Mouse (Mus musculus): ENCODE data around the gene Gna11. TPM values are rescaled to one million over a fixed set of nuclear protein-coding genes. Genes with fewer than 3 reads are reported as not detected.

The Gna11 gene
- total RNA-seq, 2 experiments from 2014 or later, result 6.4 to 25.7 TPM

DNA sequence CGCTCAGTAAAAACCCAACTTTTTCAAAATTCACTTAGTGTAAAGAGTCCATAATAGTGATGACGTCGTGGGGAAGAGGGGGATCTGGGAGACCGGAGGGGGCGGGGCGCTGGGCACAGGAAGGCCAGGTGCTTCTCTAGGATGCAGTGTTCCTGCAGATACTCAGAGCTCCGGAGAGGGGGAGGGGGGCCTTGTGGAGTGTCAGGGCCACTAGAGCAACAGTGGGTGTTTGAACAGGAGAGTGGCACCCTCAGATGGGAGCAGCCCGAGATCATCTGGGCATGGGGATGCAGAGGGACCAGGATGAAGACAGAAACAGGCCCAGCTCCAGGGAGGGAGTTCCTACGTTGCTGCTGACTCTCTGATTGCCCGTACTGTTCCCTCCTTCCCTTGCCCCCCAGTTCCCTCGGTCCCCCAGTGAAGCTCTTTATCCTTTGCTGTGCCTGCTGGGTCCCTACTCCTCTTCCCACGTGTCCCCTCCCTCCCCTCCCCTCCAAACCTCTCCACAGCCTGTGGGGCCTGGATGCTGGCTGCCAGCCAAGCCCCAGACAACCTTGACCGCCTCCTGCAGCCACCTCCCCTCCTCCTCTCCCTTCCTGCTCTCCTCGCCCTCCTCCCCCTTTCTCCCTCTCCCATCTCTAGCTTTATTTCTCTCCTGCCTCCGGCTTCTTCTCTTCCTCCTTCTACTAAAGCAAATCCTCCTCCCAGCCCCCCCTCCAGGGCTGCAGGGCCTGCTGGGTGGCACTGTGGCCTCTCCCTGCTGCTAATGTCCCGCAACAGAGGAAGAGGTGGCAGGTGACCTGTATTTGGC, 23.6 kb upstream of the Gna11 start:
- ATAC-seq (replicated peaks; ENCODE audit: poor library complexity, severe bottlenecking), result no peak

DNA sequence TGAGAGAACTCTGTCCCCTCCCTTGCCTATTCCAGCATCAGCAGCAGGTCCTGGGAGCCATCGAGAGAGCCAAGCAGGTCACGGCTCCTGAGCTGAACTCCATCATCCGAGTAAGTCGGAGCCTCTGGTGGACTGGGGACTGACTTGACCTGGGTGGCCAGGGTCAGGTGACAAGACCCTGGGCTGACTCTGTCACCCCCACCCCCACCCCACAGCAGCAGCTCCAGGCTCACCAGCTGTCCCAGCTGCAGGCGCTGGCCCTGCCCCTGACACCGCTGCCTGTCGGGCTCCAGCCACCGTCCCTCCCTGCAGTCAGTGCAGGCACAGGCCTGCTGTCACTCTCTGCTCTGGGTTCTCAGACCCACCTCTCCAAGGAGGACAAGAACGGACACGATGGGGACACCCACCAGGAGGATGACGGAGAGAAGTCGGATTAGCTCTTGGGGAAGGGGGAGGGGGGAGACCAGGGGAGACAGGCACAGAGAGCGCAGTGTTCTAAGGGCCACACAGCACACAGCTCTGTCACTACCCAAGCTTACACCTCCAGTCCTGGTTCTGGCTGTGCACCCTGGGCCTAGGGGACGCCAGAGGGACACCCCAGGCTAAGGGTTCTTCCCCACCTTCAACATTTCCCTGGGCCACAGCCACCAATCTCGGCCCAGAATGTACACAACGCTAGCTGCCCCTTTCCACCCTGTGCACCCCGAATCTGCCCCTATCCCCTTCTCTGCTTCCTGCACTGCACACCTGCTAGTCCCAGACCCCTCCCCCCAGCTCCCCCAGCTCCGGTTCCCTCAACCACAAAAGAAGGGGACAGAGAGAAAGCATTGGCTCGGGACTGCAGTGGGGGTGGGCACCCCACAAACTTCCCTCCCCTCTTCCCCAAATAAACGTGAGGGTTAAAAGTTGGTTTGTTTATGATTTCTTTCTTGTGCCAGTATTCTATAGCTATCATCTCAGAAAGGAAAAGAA, 20.6 kb upstream of the Gna11 start:
- ATAC-seq (replicated peaks; ENCODE audit: poor library complexity, severe bottlenecking), result no peak

DNA sequence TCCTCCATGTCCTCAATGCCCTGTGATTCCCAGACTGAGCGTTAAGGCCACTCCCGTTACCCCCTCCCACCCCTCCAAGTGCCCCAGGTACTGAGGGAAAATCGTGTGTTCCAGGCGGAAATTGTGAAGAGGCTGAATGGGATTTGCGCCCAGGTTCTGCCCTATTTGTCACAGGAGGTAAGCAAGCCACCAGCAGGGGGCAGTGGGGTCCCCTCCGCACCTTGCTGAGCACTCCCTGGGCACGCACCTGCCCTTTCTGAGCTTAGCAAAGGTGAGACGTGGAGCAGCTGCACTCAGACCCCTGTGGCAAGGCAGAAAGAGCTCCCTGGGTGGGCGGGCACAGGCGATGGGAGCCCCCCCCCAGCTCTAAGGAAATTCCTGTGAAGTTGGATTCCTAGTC, 19.7 kb upstream of the Gna11 start:
- no peak for ATAC-seq (replicated peaks; ENCODE audit: poor library complexity, severe bottlenecking)

DNA sequence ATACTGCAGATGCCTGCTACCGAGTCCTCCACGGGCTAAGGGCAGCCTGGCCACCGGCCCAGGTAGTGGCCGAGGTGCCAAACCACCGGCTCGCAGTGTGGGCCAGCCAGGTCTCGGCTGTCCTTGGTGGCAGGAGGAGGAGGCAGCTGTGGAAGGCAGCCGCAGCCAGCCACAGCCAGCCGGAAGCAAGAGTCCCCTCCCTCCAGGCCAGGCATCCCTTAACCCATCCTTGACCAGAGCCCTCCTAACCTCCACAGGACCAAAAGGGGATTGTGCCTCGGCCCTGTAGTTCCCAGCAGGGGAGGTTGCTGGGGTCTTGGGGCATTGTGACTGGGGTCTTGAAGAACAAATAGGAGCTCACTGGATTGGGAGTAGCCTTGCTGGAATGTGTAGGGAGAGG, 19.2 kb upstream of the Gna11 start:
- 0 out of 2 replicates have a peak, but pooled peaks have one; percentile 7 for ATAC-seq (replicated peaks; ENCODE audit: poor library complexity, severe bottlenecking)

DNA sequence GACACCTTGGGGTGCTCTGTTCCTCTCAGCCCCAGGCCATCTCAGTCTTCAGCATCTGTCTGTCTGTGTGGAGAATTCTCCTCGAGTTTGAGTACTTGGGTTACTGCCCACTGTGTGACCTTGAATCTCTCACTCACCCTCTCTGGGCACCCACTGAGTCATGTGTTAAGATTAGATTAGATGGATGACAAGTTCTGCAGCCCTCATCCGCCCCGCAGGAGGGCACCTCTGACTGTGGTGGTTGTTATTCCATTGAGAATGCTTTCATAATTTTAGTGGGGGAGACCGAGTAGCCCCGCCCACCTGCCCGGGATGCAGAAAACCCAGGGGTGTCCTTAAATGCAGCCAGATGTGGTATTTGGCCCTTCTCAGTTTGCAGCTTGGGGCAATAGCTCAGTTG, 18.5 kb upstream of the Gna11 start:
- ATAC-seq (replicated peaks; ENCODE audit: poor library complexity, severe bottlenecking), result no peak

DNA sequence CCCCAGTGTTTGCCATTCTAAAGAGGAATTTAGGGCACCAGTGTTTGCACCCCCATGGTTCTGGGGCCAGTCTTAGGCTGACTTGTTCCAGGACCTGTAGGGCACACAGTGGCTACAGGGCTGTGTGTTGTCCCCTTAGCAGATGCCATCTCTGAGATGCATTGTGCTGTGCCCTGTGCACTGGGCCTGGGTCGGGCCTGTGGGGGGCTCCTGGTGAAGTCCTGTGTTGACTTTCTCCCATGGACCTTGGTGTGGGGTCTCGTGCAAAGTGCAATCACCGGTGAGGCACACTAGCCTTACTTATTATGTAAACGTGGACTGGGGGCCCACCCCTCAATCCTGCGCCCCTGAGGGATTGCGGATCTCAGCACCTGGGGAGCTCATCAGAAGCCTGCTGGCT, 17.4 kb upstream of the Gna11 start:
- ATAC-seq (replicated peaks; ENCODE audit: poor library complexity, severe bottlenecking), result no peak

DNA sequence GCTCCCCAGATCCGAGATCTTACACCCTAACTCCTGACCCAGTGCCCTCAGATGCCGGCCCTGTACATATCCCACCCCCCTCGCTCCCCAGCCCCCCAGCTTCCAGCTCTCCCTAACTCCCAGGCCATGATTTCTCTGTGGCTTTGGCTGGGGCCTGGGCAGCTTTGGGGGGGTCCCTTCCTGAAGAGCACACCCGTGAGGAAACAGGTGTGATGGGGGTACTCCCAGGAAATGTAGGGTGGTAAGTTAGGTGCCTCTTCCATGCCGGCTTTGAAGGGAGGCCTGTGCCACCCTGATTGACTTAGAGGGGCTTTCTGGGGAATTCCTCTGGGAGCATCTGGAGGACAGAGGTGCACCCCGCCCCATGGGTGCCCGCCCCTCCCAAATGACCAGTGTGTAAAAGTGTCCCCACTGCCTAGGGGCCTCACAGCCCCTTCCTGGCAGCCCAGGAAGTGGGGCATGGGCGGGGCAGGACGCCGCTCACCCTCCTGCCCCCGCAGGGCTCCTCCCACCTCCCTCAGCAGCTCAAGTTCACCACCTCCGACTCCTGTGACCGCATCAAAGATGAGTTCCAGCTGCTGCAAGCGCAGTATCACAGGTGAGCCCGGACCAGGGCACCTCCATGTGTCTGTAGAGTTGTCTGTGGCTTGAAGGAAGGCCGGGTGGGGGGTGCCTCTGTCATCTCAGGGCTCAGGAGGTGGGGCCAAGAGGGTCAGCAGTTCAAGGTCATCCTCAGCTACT, 15.9 kb upstream of the Gna11 start:
- peak; percentile 57 for ATAC-seq (replicated peaks; ENCODE audit: poor library complexity, severe bottlenecking)

DNA sequence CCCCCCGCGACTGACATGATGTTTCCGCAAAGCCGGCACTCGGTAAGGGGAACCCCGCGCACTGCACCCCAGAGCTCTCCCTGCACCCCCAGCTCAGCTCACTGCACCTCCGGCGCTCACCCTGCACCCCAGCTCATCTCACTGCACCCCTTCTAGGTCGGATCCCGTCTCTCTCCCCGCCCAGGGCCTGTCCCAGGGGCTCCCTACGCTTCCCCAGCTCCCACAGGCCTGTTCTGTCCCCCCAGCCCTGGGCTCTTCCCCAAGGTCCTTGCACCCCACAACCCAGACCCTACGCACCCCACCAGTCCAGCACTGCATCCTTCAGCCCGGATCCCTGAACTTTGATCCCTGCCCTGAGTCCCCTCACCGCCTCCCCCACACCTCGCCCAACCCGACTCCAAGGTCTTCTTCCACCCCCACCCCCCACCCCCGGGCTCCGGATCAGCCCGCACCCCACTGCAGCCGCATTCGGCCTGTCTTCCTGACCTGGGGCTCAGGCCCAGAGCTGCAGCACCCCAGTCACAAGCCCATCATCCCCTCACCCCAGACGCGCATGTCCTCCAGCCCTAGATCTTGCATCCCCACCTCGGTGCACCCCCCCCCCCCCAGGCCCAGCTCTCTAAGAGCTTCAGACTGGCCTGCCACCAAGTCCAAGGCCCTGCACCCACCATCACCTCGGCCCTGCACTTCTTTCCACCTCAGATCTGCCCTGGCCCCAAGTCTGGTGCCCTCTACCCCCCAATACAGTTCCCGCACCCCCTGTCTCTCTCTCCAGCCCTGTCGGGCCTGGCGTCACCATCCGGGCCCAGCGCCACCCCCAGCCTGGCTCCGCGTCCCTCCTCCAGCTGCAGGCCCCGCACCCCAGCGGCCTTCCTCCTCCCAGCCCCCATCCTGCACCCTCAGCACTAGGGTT, 14.9 kb upstream of the Gna11 start:
- ATAC-seq (replicated peaks; ENCODE audit: poor library complexity, severe bottlenecking), result peak; percentile 55

DNA sequence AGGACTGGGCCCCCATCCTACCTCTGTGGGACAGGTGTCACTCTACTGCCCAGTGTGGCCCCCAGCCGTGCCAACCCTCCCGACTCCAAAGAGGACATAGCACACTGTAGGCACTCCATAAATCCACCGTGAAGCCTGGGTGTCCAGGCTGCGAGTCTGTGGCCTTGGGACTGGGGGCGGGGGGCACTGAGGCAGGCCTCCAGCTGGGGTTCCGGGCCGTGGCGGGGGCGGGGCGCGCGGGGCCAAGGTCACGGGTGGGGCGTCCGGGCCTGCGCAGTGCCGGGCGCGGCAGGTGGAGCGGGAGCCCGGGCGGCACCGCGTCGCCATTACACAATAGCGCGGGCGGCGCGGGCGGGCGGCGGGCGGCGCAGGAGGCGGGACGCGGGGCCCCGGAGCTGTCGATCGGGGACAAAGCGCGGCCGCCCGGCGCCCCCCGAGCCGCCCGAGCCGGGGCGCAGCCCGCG, 14.2 kb upstream of the Gna11 start, which contains the start of gene Aes:
Gene Aes, plus strand, starts transcription at position 326 of the 464 bp plus-strand sequence.
- ATAC-seq (replicated peaks; ENCODE audit: poor library complexity, severe bottlenecking), result peak; percentile 39

DNA sequence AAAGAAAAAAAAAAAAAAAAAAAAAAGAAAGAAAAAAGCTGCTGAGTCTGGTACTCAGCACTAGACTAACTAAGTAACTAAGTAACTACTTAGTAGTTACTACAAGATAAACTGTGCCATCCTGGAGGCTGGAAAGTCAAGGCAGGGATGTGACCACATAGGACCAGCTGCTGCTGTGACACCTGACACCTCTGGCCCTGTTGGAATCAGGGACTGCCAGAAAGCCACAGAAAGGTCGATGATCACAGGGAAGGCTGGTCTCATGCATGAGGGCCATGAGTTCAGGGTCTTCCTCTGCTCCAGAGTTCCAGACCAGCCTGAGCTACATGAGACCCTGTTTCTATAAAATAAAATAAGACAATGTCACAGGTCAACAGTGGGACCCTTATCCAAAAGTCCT, 12.5 kb upstream of the Gna11 start:
- no peak for ATAC-seq (replicated peaks; ENCODE audit: poor library complexity, severe bottlenecking)

DNA sequence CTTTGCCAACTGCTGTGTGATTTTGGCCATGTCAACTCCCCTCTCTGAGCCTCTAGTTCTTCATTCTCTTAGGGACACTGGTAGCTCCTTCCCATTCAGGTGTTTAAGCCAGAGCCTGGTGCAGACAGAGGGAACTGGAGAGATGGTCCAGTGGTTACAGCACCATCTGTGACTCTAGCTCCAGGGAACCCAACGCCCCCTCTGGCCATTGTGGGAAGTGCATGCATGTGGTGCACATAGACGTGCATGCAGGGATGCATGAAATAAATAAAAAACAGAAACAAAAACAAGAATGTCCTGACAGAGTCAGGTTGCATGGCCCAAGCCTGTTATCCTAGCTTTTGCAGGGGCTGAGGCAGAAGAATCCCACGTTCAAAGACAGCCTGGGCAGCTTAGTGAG, 11.3 kb upstream of the Gna11 start:
- ATAC-seq (replicated peaks; ENCODE audit: poor library complexity, severe bottlenecking), result no peak

DNA sequence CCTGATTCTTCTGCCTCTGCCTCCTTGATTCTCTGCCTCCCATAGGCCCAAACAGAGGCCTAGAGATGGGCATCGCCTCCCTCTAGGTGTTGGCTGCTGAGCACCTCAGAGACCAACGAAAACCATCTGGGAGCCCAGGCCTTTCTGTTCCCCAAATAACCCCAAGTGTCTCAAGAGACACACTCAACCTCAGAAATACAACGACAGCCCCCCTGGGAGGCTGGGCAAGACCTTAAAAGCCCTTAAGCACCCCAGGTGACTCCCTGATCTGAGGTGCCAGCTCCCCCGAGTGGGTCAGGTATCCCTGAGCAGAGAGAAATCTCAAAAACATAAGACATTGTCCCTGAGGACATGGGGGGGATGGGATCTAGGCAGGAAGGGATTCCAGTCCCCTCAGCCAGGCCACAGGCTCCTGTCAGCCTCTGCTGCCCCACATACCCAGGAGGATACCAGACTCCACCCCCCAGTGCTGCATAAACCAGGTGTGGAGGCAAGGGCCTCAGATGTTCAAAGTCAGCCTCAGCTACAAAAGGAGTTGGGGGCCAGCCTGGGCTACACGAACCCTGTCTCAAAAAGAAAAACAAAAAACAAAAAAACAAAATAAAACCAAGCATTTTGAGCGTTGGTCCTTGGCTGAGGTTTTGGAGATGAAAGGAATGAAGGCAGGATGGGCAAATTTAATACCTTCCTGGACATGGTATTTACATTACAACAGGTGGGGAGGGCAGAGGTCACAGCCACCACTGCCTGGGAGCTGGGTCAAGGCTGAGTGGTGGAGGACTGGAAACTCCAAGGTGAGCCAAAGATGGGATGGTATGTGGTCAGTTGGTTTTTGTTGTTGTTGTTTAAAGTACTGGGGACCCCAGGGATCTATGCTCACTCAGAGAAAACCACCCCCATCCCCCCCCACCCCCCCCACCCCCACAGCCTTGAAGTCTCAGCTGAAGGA, 9.1 kb upstream of the Gna11 start:
- ATAC-seq (replicated peaks; ENCODE audit: poor library complexity, severe bottlenecking), result no peak

DNA sequence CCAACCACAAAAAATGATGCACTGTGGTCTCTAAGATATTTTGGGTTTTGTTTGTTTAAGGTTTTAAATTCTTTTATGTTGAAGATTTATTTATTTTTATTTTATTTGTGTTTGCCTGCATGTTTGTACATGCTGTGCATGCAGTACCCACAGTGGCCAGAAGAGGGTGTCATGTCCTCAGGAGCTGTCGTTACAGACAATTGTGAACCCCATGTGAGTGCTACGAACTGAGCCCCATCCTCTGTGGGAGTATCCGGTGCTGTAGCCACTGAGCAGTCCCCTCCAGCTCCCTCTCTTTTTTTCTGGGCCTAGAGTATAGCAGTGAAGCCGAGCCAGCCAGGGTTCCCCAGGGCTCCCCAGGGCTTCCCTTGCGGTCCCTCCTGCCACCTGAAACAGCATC, 8.2 kb upstream of the Gna11 start:
- no peak for ATAC-seq (replicated peaks; ENCODE audit: poor library complexity, severe bottlenecking)

DNA sequence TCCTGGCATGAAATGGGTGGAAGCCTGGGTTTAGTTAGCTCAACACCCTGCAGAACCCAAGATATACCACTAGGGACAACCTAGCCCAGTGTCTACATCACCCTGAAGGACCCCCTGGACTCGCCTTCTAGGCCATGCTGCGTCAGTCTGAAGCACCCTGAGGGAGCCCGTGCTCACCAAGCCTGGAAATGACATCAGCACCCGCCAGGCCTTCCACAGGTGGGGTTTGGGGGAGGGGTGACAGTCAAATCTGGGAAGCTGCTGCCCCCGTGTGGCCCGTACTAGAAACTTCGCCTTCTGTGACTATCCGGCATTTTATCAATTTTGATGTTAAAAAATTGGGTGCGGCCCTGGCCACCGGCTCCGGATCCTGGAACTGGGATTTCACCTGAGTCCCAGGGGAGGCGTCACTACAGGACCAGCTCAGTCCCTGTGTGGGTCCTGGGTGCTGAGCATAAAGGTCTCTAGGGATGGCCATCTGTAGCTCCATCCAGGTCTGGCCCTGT, 6.7 kb upstream of the Gna11 start:
- ATAC-seq (replicated peaks; ENCODE audit: poor library complexity, severe bottlenecking), result peak; percentile 71

DNA sequence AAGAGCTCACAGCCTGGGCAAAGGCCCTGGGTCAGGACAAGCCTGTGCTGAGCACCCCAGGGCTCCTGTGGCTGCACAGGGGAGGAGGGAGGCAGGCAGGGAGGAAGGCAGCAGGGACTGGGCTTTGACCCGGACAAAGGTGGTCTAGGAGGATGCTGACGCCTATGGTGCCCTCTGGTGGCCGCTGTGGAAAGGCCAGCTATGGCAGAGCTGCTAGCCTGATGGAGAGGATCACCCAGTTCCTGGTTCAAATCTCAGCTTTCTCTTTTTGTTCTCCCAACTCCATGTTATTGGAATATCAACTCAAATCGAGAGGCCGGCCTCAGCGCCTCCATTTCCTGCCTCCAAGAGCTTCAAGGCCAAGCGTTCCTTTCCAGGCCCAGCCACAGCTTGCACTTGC, 5.3 kb upstream of the Gna11 start:
- peak; percentile 48 for ATAC-seq (replicated peaks; ENCODE audit: poor library complexity, severe bottlenecking)

DNA sequence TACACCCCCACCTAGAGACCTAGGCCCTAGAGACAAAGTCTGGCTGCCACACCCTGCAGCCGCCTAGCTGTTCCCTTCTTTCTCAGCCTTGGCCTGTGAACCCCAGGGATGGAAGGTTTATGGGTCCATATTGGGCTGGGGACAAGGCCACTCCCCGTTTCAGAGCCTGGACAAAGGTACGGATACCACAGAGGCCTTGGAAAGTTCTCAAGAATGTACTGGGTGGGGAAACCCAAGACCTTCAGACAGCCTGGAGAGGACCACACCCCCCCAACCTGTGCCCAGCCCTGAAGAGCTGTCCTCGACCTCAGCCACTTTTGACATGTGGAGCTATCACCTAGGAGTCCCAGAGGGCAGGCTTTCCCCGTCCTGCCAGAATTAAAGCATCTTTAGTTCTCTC, 4.0 kb upstream of the Gna11 start:
- ATAC-seq (replicated peaks; ENCODE audit: poor library complexity, severe bottlenecking), result no peak

DNA sequence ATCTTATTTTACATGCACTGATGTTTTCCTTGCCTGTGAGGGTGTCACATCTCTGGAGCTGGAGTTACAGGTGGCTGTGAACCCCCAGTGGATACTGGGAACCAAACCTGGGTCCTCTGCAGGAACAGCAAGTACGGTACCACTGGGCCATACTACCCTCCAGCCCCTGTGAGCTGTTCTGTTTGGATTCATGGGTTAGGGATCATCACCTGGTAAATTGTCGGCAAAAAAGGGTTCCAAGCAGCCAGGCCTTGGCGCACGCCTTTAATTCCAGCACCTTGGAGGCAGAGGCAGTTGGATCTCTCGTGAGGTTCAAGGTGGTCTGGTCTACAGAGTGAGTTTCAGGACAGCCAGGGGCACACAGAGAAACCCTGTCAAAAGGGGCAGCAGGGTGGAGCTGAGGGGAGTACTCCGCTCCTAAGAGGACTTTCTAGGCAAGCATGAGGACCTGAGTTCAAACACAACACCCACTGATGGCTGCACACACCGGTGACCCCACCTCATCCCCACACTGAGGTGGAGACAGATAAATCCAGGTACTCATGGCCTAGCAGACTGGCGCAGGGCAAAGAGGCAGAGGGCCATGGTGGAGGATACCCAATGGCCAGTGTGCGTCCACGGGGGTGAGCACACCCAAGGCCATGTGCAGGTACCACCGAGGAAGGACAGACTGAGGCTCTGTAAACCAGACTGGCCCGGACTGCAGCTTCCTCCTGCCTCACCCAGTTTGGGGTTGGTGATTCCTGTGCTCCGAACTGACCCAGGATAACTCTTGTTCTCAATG, 2.0 kb upstream of the Gna11 start:
- no peak for ATAC-seq (replicated peaks; ENCODE audit: poor library complexity, severe bottlenecking)

Measured in granulocyte monocyte progenitor cell, adult 5-6 weeks (primary cell).